Mouse (Mus musculus) thymus, adult 2 months (tissue): ENCODE measurements around the gene Arhgef18. TPM values are rescaled to one million over a fixed set of nuclear protein-coding genes. Genes with fewer than 3 reads are reported as not detected.

Source experiments
- DNase-seq: peaks from one replicate; pipeline ENCODE4 v3.0.0; 2021
- H3K27ac ChIP-seq: fragments of 200-500 bp; 2 replicates; pipeline ENCODE4 v1.5.1; 2012; ENCODE audit warnings: low read length, control low read depth; ENCODE audit not compliant: control insufficient read depth, insufficient read depth
- H3K27me3 ChIP-seq: fragments of 200-500 bp; 2 replicates; pipeline ENCODE4 v1.6.1; 2012; ENCODE audit warnings: mild to moderate bottlenecking, low read length, moderate library complexity, mixed read lengths; ENCODE audit not compliant: control insufficient read depth, insufficient read depth
- H3K36me3 ChIP-seq: fragments of 200-500 bp; 2 replicates; pipeline ENCODE4 v1.6.1; 2012; ENCODE audit warnings: mild to moderate bottlenecking, low read length, moderate library complexity; ENCODE audit not compliant: control insufficient read depth, insufficient read depth
- H3K4me1 ChIP-seq: fragments of 200-500 bp; replicated peaks from 2 replicates; pipeline ENCODE4 v1.6.1; 2012; ENCODE audit warnings: low read length; ENCODE audit not compliant: control insufficient read depth, insufficient read depth
- H3K4me3 ChIP-seq: fragments of 200-500 bp; 2 replicates; pipeline ENCODE4 v1.5.1; 2012; ENCODE audit warnings: mild to moderate bottlenecking, low read length, control low read depth, moderate library complexity; ENCODE audit not compliant: control insufficient read depth, insufficient read depth
- CTCF ChIP-seq: fragments of 200-500 bp; IDR thresholded peaks from 2 replicates; pipeline ENCODE4 v1.5.1; 2012; ENCODE audit warnings: mild to moderate bottlenecking, control low read depth, low read length, moderate library complexity, borderline replicate concordance; ENCODE audit not compliant: control insufficient read depth, poor library complexity, insufficient read depth; ENCODE audit errors: extremely low read depth
- POLR2A ChIP-seq: fragments of 200-500 bp; IDR thresholded peaks from 2 replicates; pipeline ENCODE4 v1.6.1; 2012; ENCODE audit warnings: mild to moderate bottlenecking, low read length, control low read depth, moderate library complexity; ENCODE audit not compliant: control insufficient read depth, poor library complexity, insufficient read depth; ENCODE audit errors: extremely low read depth
- WGBS: fragments of 180-500 bp; shearing (Covaris S2); methylation state at CpG from one replicate; pipeline ENCODE4 v1.1.7; 2018; 5-methylcytosine and 5-hydroxymethylcytosine counted together
- polyA plus RNA-seq: library from polyadenylated mRNA; depleted of rRNA; stranded (reverse); fragments of >200 nt; gene quantifications from 2 replicates; pipeline ENCODE4 v1.2.3, GENCODE M21; 2012

The Arhgef18 gene
- polyA plus RNA-seq, 1 experiment = 122 TPM

DNA sequence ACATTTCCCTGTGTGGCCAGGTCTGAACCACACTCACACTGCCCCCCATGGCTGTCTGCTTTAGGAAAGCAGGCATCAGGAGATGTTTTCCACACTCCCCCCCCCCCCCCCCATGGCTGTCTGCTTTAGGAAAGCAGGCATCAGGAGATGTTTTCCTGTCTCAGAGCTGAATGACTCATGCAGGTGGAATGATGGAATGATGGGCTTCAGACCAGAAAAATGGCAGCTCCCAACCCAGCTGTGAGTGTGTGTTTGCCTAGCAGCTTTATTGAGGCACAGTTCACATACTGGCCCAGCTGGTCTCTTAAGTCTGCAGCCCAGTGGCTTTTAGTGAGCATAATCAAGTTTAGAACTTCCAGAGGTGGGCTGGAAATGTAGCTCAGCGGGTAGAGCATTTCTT lies 25.3 kb downstream of the Arhgef18 start:
- Histone ChIP-seq H3K4me1 (no peaks in the 10 kb centered on the region), H3K36me3 (peaks cover 50% of the 10 kb centered on the region), H3K4me3 (no peak overlapping the region), H3K27ac (no peak overlapping the region), H3K27me3 (no peaks in the 10 kb centered on the region)
- no peak for TF ChIP-seq POLR2A
- no peak for TF ChIP-seq CTCF
- DNase-seq = no peak
- WGBS = 97% methylated on average over 1 of the region's 1 CpGs

DNA sequence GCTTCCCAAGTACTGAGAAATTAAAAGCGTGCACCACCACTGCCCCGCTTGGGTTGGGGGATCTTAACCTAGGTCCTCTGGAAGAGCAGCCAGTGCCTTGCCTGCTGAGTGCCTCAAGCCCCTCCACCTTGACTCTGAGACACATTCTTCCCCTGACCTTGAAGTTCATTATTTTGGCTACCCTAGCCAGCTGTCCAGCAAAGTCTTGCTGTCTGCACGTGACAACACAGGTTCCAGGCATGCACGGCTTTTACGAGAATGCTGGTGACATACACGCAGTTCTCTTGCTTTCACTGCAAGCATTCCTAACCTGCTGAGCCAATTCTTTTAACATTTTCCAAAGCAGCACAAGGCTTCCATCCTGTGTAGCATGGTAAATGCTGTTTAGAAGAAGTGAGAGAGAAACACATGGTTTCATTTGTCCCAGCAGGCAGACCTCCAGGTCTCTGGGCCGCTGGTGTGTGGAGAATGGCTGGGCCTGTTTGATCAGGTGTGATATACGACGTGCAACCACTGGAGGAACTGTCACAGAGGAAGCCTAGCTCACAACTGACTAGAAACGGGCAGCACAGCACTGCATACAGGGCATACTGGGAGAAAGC lies 27.4 kb downstream of the Arhgef18 start:
- Histone ChIP-seq H3K4me1 (no peaks in the 10 kb centered on the region), H3K27ac (no peak overlapping the region), H3K27me3 (no peaks in the 10 kb centered on the region), H3K36me3 (peaks cover 50% of the 10 kb centered on the region; the same call in 1 of the 2 replicates), H3K4me3 (no peak overlapping the region)
- DNase-seq = no peak
- 92% methylated on average over 10 of the region's 10 CpGs for WGBS
- TF ChIP-seq CTCF (no peak), POLR2A (no peak)

DNA sequence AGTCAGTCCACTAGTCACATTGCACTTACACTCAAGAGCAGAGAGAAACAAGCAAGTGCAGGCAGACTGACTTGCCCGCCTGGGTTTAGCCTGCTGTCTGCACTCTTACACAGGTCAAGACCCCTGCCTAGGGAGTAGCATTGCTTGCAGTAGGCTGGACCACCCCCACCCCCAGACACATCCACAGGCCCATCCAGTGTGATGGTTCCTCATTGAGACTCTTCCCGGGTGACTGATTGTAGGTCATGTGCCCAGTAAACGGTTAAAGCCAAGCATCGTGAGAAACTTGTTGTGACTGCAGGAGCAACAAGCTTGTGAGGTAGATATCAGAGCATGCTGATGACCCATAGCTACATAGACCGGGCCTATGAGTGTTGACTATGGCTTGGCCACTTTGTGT lies 28.7 kb downstream of the Arhgef18 start:
- TF ChIP-seq CTCF (no peak), POLR2A (no peak)
- Histone ChIP-seq H3K27ac (no peak overlapping the region), H3K36me3 (peaks cover 57% of the 10 kb centered on the region), H3K4me3 (no peak overlapping the region), H3K4me1 (no peaks in the 10 kb centered on the region), H3K27me3 (no peaks in the 10 kb centered on the region)
- WGBS = 97% methylated on average over 5 of the region's 5 CpGs
- no peak for DNase-seq

DNA sequence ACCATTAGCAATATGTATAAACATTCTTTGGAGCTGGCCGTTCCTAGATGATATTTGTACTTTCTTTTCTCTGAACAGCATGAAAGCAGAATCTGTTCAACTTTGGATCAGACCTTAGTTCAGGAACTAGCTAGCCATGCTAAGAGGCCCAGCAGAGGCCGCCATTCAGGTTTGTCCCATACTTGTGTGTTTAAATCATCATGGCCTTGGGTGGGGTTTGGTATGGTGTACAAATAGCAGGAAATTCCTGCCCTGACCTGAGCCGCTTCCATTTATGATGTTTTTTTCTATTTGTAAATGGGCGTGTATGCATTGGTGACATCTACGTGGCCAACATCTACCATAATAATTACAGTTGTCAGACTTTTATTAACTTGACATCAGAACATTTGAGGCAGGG lies 32.4 kb downstream of the Arhgef18 start:
- Histone ChIP-seq H3K27me3 (no peaks in the 10 kb centered on the region), H3K4me3 (no peak overlapping the region), H3K36me3 (peaks cover 79% of the 10 kb centered on the region), H3K27ac (no peak overlapping the region), H3K4me1 (no peaks in the 10 kb centered on the region)
- no peak for DNase-seq
- TF ChIP-seq POLR2A (no peak), CTCF (no peak)
- WGBS = 99% methylated on average over 5 of the region's 5 CpGs

DNA sequence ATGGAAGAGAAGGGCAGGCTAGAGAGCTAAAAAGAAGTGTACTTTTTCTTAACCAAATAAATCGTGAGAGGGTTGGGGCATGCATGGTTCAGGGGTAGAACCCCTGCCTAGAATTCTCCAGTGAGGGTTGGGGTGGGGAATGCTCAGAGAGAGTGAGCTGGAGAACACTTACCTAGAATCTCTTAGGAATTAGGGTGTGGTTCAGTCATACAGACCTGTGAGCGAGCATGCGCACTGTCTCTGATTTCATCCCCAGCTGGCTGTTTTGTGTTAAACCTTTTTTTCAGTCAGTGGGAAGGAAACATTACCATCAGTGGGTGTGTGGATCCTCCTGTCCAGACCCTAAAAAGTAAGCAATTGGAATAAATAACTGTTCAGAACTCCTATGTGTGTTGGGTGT lies 33.4 kb downstream of the Arhgef18 start:
- no peaks in the 10 kb centered on the region for H3K4me1 ChIP-seq
- H3K4me3 ChIP-seq = no peak overlapping the region
- 98% methylated on average over 3 of the region's 3 CpGs for WGBS
- no peak overlapping the region for H3K27ac ChIP-seq
- no peak for TF ChIP-seq POLR2A
- no peak for TF ChIP-seq CTCF
- no peak for DNase-seq
- H3K27me3 ChIP-seq = no peaks in the 10 kb centered on the region
- H3K36me3 ChIP-seq = peaks cover 78% of the 10 kb centered on the region

DNA sequence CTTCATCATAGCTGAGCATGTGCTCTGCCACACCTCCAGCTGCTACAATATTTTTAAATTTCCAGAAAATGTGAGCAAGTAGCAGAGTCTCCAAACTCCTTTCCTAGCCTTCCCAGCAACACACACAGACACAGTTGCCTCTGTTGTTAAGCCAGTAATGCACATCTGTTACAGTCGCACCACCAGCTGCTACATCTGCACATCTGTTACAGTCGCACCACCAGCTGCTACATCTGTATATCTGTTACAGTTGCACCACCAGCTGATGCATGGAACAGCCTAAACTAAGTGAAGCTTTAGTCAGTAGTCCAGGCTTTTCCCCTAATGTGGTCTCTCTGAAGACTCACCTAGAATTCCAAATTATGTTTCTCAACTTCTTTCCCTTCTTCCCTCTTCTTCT lies 35.6 kb downstream of the Arhgef18 start:
- H3K4me1 ChIP-seq = no peaks in the 10 kb centered on the region
- 98% methylated on average over 2 of the region's 2 CpGs for WGBS
- H3K27me3 ChIP-seq = no peaks in the 10 kb centered on the region
- no peak for DNase-seq
- H3K4me3 ChIP-seq = no peak overlapping the region
- peaks cover 87% of the 10 kb centered on the region for H3K36me3 ChIP-seq
- TF ChIP-seq POLR2A (no peak), CTCF (no peak)
- H3K27ac ChIP-seq = no peak overlapping the region

DNA sequence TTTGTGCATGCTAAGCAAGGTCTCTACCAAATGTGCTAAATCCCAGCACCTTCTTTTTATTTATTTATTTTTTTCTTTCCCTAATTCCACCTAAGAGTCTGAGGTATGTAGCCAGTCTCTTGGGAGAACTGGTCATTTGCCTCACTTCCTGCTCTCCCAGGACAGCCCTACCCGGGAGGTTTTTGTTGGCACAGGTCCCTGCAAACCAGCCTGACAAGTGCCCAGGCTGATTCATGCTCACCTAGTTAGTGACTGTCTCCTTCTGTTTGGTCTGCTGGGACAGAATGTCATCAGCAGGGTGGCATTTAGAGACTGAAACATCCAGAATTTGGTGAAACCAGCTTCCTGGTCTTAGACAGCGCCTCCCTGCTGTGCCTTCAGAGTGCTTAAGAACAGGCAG lies 37.2 kb downstream of the Arhgef18 start:
- no peak for DNase-seq
- Histone ChIP-seq H3K27ac (no peak overlapping the region), H3K27me3 (no peaks in the 10 kb centered on the region), H3K4me1 (no peaks in the 10 kb centered on the region), H3K36me3 (peaks cover 96% of the 10 kb centered on the region), H3K4me3 (no peak overlapping the region)
- TF ChIP-seq POLR2A (no peak), CTCF (no peak)
- WGBS = 94% methylated on average over 2 of the region's 2 CpGs
